Mouse (Mus musculus) lung, postnatal 0 days (tissue): ENCODE data around the gene Mdm2. TPM values are rescaled to one million over a fixed set of nuclear protein-coding genes. Genes with fewer than 3 reads are reported as not detected.
A peak's percentile ranks its signal among the peaks of the same experiment; 100 is the strongest.

Experiments
- ATAC-seq: fragments of 200-750 bp; cut with Nextera tagmentation; 2 replicates; pipeline ENCODE4 v1.8.0; 2017; ENCODE audit warnings: moderate library complexity
- DNase-seq: peaks from one replicate; pipeline ENCODE4 v3.0.0-alpha.2; 2016; ENCODE audit warnings: low spot score
- H3K27ac ChIP-seq: fragments of 300-500 bp; sonication (generic); 2 replicates; pipeline ENCODE4 v1.5.1; 2014; ENCODE audit warnings: antibody characterized with exemption, mild to moderate bottlenecking, low read length, mixed read lengths
- H3K27me3 ChIP-seq: fragments of 300-500 bp; sonication (generic); replicated peaks from 2 replicates; pipeline ENCODE4 v1.6.1; 2014; ENCODE audit warnings: low read length, mixed read lengths; ENCODE audit not compliant: insufficient read depth
- H3K36me3 ChIP-seq: fragments of 300-500 bp; sonication (generic); 2 replicates; pipeline ENCODE4 v1.6.1; 2014; ENCODE audit warnings: low read length, mixed read lengths; ENCODE audit not compliant: insufficient read depth
- H3K4me1 ChIP-seq: fragments of 300-500 bp; sonication (generic); 2 replicates; pipeline ENCODE4 v1.6.1; 2014; ENCODE audit warnings: antibody characterized with exemption, low read depth, low read length, mixed read lengths; ENCODE audit not compliant: insufficient read depth
- H3K4me2 ChIP-seq: fragments of 300-500 bp; sonication (generic); replicated peaks from 2 replicates; pipeline ENCODE4 v1.6.1; 2014; ENCODE audit warnings: low read depth, mild to moderate bottlenecking, low read length, moderate library complexity, mixed read lengths
- H3K4me3 ChIP-seq: fragments of 300-500 bp; sonication (generic); 2 replicates; pipeline ENCODE4 v1.5.1; 2014; ENCODE audit warnings: low read depth, low read length
- H3K9ac ChIP-seq: fragments of 300-500 bp; sonication (generic); replicated peaks from 2 replicates; pipeline ENCODE4 v1.6.1; 2014; ENCODE audit warnings: low read depth, mild to moderate bottlenecking
- H3K9me3 ChIP-seq: fragments of 300-500 bp; sonication (generic); 2 replicates; pipeline ENCODE4 v1.6.1; 2016; ENCODE audit warnings: low read length, mixed read lengths
- CTCF ChIP-seq: IDR thresholded peaks from 2 replicates; pipeline ENCODE4 v1.5.1; 2016; ENCODE audit warnings: antibody characterized with exemption, mild to moderate bottlenecking
- EP300 ChIP-seq: IDR thresholded peaks from 2 replicates; pipeline ENCODE4 v1.6.1; 2016; ENCODE audit warnings: antibody characterized with exemption, mild to moderate bottlenecking, control low read depth
- WGBS: fragments of 180-500 bp; shearing (Covaris S2); extraction: QIAGEN DNeasy Blood & Tissue Kit; methylation state at CpG from one replicate; pipeline ENCODE4 v1.1.7; 2014; 5-methylcytosine and 5-hydroxymethylcytosine counted together
- polyA plus RNA-seq: library from polyadenylated mRNA; unstranded; fragments of >200 nt; fragmentation: Nextera tagmentation; extraction: Ambion mirVana; gene quantifications from 2 replicates; pipeline ENCODE4 v1.2.1, GENCODE M21; 2015

Mdm2 gene
- polyA plus RNA-seq, 1 experiment from 2014 or later: 22.7 TPM

DNA sequence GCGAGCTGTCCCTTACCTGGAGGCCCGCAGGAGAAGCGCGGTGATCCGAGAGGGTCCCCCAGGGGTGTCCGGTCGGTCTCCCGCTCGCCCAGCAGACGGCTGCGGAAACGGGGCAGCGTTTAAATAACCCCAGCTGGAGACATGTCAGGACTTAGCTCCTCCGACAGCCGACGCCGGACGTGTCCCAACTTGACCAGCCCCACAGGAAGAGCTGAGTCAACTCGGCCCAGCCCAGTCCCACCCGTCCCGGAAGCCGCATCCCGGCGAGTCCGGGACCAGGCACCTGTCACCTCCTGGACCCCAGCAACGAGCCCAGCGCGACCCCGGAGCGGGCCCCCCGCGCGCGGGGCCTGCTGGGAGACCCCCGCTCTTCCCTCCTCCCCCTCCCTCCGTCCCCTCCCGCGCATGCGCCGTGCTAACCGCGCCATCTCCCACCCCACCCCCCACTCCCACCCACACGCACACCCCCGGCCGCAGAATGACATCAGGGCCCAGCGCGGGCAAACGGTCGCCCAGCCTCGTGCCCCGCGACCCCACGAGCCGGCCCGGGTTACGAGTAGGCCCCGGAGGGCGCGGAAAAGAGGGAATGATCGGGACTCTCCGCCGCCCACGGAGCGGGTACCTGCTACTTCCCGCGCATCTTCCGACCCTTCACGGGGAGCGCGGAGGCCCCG lies 491 bp downstream of the Mdm2 start:
- Histone ChIP-seq H3K27ac (peak overlapping the region; percentile 99), H3K4me1 (peaks cover 10% of the 10 kb centered on the region; the same call in 1 of the 2 replicates), H3K9ac (peak overlapping the region; percentile 97), H3K4me2 (peak overlapping the region; percentile 72), H3K4me3 (peak overlapping the region; percentile 98), H3K9me3 (no peaks in the 10 kb centered on the region), H3K27me3 (no peaks in the 10 kb centered on the region), H3K36me3 (peaks cover 2% of the 10 kb centered on the region)
- peak; percentile 90 for DNase-seq
- peak; percentile 86 for ATAC-seq
- WGBS: 1% methylated on average over 52 of the region's 71 CpGs
- no peak for TF ChIP-seq EP300
- no peak for TF ChIP-seq CTCF

DNA sequence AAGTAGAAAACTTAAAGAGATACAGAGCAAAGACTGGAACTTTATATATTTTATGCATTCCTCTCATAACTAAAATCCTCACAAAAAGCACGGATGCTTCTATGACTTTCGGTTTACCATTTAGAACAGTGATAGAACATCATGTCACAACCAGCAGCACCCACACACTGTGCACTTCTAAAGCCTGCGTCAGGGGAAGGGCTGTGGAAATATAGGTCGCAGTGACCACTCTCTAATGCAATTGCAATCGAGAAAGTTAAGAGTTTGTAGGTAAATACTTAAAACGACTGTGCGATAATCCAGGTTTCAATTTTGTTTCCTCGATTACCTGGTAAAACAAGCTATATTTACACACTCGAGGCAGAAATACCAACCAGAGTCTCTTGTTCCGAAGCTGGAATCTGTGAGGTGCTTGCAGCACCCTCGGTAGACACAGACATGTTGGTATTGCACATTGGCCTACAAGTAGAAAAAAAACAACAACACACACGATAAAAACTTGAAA lies 1.2 kb downstream of the Mdm2 start:
- H3K36me3 ChIP-seq: peaks cover 9% of the 10 kb centered on the region
- no peaks in the 10 kb centered on the region for H3K27me3 ChIP-seq
- 24% methylated on average over 12 of the region's 12 CpGs for WGBS
- no peak for TF ChIP-seq CTCF
- TF ChIP-seq EP300: no peak; the same call in 1 of the 2 replicates
- ATAC-seq (no peak), DNase-seq (peak; percentile 55)
- H3K27ac ChIP-seq: peak overlapping the region; percentile 99
- H3K4me2 ChIP-seq: peak overlapping the region; percentile 72
- H3K9ac ChIP-seq: peak overlapping the region; percentile 97
- peaks cover 10% of the 10 kb centered on the region; the same call in 1 of the 2 replicates for H3K4me1 ChIP-seq
- no peaks in the 10 kb centered on the region for H3K9me3 ChIP-seq
- H3K4me3 ChIP-seq: peak overlapping the region; percentile 98

DNA sequence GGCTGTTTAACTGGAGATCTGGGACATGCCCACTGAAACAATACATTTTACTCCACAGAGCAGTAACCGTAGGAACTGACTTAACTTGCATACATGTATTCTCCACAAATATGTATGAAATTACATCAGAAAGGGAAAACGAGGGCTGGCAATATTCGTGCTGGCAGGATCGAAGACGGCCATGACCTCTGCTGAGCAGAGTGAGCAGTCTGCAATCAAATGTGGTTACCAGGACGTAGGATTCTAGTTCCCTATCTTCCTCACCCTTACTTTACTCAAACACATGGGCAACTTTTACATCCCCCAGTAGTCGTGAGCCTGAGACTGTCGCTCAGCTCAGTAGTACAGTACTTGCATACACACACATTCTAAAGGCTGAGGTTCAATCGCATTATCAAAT lies 1.7 kb downstream of the Mdm2 start:
- 55% methylated on average over 9 of the region's 9 CpGs for WGBS
- no peak for DNase-seq
- Histone ChIP-seq H3K36me3 (peaks cover 10% of the 10 kb centered on the region), H3K4me2 (peak overlapping the region; percentile 72), H3K4me1 (peaks cover 10% of the 10 kb centered on the region; the same call in 1 of the 2 replicates), H3K9ac (no peak overlapping the region; the same call in 1 of the 2 replicates), H3K9me3 (no peaks in the 10 kb centered on the region), H3K4me3 (peak overlapping the region; percentile 98; the same call in 1 of the 2 replicates), H3K27me3 (no peaks in the 10 kb centered on the region), H3K27ac (peak overlapping the region; percentile 43; the same call in 1 of the 2 replicates)
- no peak for TF ChIP-seq EP300
- TF ChIP-seq CTCF: no peak
- ATAC-seq: no peak

DNA sequence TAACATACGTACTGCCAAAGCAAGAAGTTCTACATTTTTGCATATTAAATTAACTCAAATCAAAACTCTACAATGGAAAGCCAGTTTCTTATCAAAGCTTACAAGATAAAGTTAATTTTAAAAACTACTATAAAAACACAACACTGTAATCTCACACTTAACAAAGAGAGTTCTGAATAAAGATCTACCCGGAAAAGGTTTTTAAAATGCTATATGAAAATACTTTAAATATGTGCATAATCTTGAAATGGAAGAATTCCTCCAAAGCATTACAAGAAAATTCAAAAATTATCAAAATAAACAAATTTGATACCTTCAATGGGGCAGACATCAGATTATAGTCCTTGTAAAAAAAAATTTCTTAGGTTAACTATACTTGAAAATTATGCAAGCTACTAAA lies 2.2 kb downstream of the Mdm2 start:
- H3K4me3 ChIP-seq: no peak overlapping the region
- ATAC-seq (no peak), DNase-seq (no peak)
- no peaks in the 10 kb centered on the region for H3K9me3 ChIP-seq
- 96% methylated on average over 2 of the region's 2 CpGs for WGBS
- no peak overlapping the region; the same call in 1 of the 2 replicates for H3K4me2 ChIP-seq
- no peak overlapping the region for H3K27ac ChIP-seq
- peaks cover 10% of the 10 kb centered on the region; the same call in 1 of the 2 replicates for H3K4me1 ChIP-seq
- no peak overlapping the region for H3K9ac ChIP-seq
- peaks cover 12% of the 10 kb centered on the region for H3K36me3 ChIP-seq
- no peaks in the 10 kb centered on the region for H3K27me3 ChIP-seq
- TF ChIP-seq CTCF (no peak), EP300 (no peak)

DNA sequence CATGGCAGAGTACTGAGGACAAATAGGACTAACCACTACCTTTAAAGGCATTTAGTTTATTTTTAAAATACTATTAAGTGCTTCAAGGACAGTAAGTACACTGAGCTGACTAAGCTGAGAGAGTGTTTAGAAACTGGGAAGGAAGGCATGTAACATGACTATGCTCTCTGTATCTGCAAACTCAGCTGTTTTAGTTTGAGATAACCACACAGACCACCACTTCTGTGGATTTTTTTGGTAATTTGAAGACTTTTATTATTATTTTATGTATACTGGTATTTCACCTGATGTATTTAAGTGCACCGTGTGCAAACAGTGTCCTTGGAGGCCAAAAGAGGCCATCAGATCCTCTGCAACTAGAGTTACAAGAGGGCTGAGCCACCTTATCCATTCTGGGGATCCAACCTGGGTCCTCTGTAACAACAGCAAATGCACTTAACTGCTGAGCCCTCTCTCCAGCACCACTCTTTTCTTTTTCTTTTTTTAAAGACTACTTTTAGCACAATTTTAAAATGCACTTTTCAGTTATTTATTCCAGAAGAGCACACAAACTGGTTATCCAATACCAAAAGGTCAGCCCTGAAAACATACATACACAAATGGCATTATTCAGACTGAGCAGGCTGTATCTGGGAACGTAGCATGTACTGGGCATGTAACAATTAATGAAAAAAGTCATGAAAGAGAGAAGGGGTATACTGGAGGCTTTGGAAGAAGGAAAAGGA lies 3.3 kb downstream of the Mdm2 start:
- Histone ChIP-seq H3K36me3 (peaks cover 18% of the 10 kb centered on the region), H3K9ac (no peak overlapping the region), H3K4me3 (no peak overlapping the region), H3K27ac (no peak overlapping the region), H3K4me2 (no peak overlapping the region), H3K9me3 (no peaks in the 10 kb centered on the region), H3K4me1 (peaks cover 10% of the 10 kb centered on the region; the same call in 1 of the 2 replicates), H3K27me3 (no peaks in the 10 kb centered on the region)
- TF ChIP-seq CTCF (no peak), EP300 (no peak)
- no peak for DNase-seq
- WGBS: 86% methylated on average over 2 of the region's 2 CpGs
- no peak for ATAC-seq

DNA sequence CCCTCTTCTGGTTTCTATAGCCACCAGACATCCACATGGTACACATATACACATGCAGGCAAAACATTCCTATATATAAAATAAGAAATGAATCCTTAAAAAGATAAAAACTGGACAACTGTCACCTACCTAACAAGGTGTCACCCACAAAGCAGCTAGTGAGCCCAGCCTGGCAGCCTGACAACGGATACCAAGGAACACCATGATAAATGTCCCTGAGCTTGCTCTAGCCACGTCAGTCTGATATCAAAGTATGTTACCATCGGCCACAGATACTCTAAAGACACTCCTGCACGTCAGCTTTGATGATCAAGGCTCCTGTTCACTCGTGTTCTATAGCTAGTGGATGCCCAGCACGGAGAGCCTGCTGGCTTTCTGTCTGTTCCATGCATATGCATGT lies 4.1 kb downstream of the Mdm2 start:
- 77% methylated on average over 6 of the region's 6 CpGs for WGBS
- Histone ChIP-seq H3K9me3 (no peaks in the 10 kb centered on the region), H3K9ac (no peak overlapping the region), H3K4me2 (no peak overlapping the region), H3K27ac (no peak overlapping the region), H3K4me1 (peaks cover 8% of the 10 kb centered on the region; the same call in 1 of the 2 replicates), H3K36me3 (peaks cover 25% of the 10 kb centered on the region), H3K27me3 (no peaks in the 10 kb centered on the region), H3K4me3 (no peak overlapping the region)
- no peak for TF ChIP-seq CTCF
- no peak for TF ChIP-seq EP300
- DNase-seq (no peak), ATAC-seq (no peak)
